Mouse (Mus musculus): Measurements from ENCODE around the gene Urah. TPM values are rescaled to one million over a fixed set of nuclear protein-coding genes. Genes with fewer than 3 reads are reported as not detected.
A peak's percentile ranks its signal among the peaks of the same experiment; 100 is the strongest.

Urah gene
- total and polyA plus RNA-seq, 3 experiments = 1.1 to 2.2 (median 1.4) TPM

- Histone ChIP-seq H3K9ac (ENCODE audit: low read depth, low read length) (no peak overlapping the region), H3K79me2 (replicated peaks; ENCODE audit: control insufficient read depth, insufficient read depth, low read length) (no peaks in the 10 kb centered on the region), H3K4me3 (no peak overlapping the region), H3K4me1 (ENCODE audit: control insufficient read depth, insufficient read depth, low read length) (no peaks in the 10 kb centered on the region), H3K36me3 (ENCODE audit: control insufficient read depth, insufficient read depth, low read length) (no peaks in the 10 kb centered on the region), H3K27me3 (ENCODE audit: control insufficient read depth, insufficient read depth, low read length) (no peaks in the 10 kb centered on the region), H3K27ac (no peak overlapping the region)
- DNase-seq = peak in 1 of 2 experiments; percentile 15
- 86% methylated on average over 12 of the region's 12 CpGs for WGBS
- intact Hi-C loops (cut with DNase I) = no loop called here
- TF ChIP-seq CTCF (IDR thresholded peaks at IDR 0.05) = no peak
- no peak for TF ChIP-seq POLR2A (IDR thresholded peaks at IDR 0.05; ENCODE audit: insufficient read depth, low read depth, low read length)
- no peak for TF ChIP-seq EP300 (IDR thresholded peaks at IDR 0.05; ENCODE audit: insufficient read depth, low read depth, low read length)
Observed at GRCm38 (mm10) chr7:140864761-140865160, 29.9 kb downstream of the Urah start.

- Histone ChIP-seq H3K4me3 (no peak overlapping the region), H3K9ac (ENCODE audit: low read depth, low read length) (no peak overlapping the region), H3K27ac (no peak overlapping the region), H3K79me2 (replicated peaks; ENCODE audit: control insufficient read depth, insufficient read depth, low read length) (no peaks in the 10 kb centered on the region), H3K27me3 (ENCODE audit: control insufficient read depth, insufficient read depth, low read length) (no peaks in the 10 kb centered on the region), H3K36me3 (ENCODE audit: control insufficient read depth, insufficient read depth, low read length) (no peaks in the 10 kb centered on the region), H3K4me1 (ENCODE audit: control insufficient read depth, insufficient read depth, low read length) (no peaks in the 10 kb centered on the region)
- intact Hi-C loops (cut with DNase I) = no loop called here
- no peak for DNase-seq
- WGBS = 79% methylated on average over 4 of the region's 4 CpGs
- no peak for TF ChIP-seq CTCF (IDR thresholded peaks at IDR 0.05)
- TF ChIP-seq POLR2A (IDR thresholded peaks at IDR 0.05; ENCODE audit: insufficient read depth, low read depth, low read length) = no peak
- no peak for TF ChIP-seq EP300 (IDR thresholded peaks at IDR 0.05; ENCODE audit: insufficient read depth, low read depth, low read length)
Observed at GRCm38 (mm10) chr7:140874224-140874623, 39.4 kb downstream of the Urah start.

- H3K9ac ChIP-seq (ENCODE audit: low read depth, low read length) = no peak overlapping the region
Observed at GRCm38 (mm10) chr7:140877364-140877763, 42.5 kb downstream of the Urah start.

GRCm38 (mm10) chr7:140879355-140879754 is 44.5 kb downstream of the Urah start:
- TF ChIP-seq POLR2A (IDR thresholded peaks at IDR 0.05; ENCODE audit: insufficient read depth, low read depth, low read length) (no peak), EP300 (IDR thresholded peaks at IDR 0.05; ENCODE audit: insufficient read depth, low read depth, low read length) (no peak), CTCF (IDR thresholded peaks at IDR 0.05) (no peak)
- H3K79me2 ChIP-seq (replicated peaks; ENCODE audit: control insufficient read depth, insufficient read depth, low read length) = no peaks in the 10 kb centered on the region; the same call in 1 of the 2 replicates
- no peaks in the 10 kb centered on the region for H3K27me3 ChIP-seq (ENCODE audit: control insufficient read depth, insufficient read depth, low read length)
- H3K9ac ChIP-seq (ENCODE audit: low read depth, low read length) = no peak overlapping the region
- no peaks in the 10 kb centered on the region for H3K36me3 ChIP-seq (ENCODE audit: control insufficient read depth, insufficient read depth, low read length)
- DNase-seq = no peak
- peaks cover 2% of the 10 kb centered on the region for H3K4me1 ChIP-seq (ENCODE audit: control insufficient read depth, insufficient read depth, low read length)
- H3K27ac ChIP-seq = no peak overlapping the region
- intact Hi-C loops (cut with DNase I) = no loop called here
- WGBS = 67% methylated on average over 7 of the region's 7 CpGs
- no peak overlapping the region for H3K4me3 ChIP-seq

More at GRCm38 (mm10) chr7:140877364-140877763, 42.5 kb downstream of the Urah start:
- DNase-seq = peak in 1 of 2 experiments; percentile 15
- Histone ChIP-seq H3K4me3 (no peak overlapping the region), H3K27ac (no peak overlapping the region), H3K4me1 (ENCODE audit: control insufficient read depth, insufficient read depth, low read length) (peaks cover 2% of the 10 kb centered on the region; the same call in 1 of the 2 replicates), H3K79me2 (replicated peaks; ENCODE audit: control insufficient read depth, insufficient read depth, low read length) (no peaks in the 10 kb centered on the region), H3K27me3 (ENCODE audit: control insufficient read depth, insufficient read depth, low read length) (no peaks in the 10 kb centered on the region), H3K36me3 (ENCODE audit: control insufficient read depth, insufficient read depth, low read length) (no peaks in the 10 kb centered on the region)
- intact Hi-C loops (cut with DNase I) = no loop called here
- WGBS = 78% methylated on average over 6 of the region's 6 CpGs
- TF ChIP-seq CTCF (IDR thresholded peaks at IDR 0.05) (no peak), EP300 (IDR thresholded peaks at IDR 0.05; ENCODE audit: insufficient read depth, low read depth, low read length) (no peak), POLR2A (IDR thresholded peaks at IDR 0.05; ENCODE audit: insufficient read depth, low read depth, low read length) (no peak)

- Histone ChIP-seq H3K36me3 (ENCODE audit: control insufficient read depth, insufficient read depth, low read length) (no peaks in the 10 kb centered on the region), H3K27me3 (ENCODE audit: control insufficient read depth, insufficient read depth, low read length) (no peaks in the 10 kb centered on the region), H3K4me3 (no peak overlapping the region; the same call in 1 of the 2 replicates), H3K9ac (ENCODE audit: low read depth, low read length) (no peak overlapping the region), H3K27ac (no peak overlapping the region; the same call in 1 of the 2 replicates), H3K4me1 (ENCODE audit: control insufficient read depth, insufficient read depth, low read length) (peaks cover 2% of the 10 kb centered on the region), H3K79me2 (replicated peaks; ENCODE audit: control insufficient read depth, insufficient read depth, low read length) (no peaks in the 10 kb centered on the region; the same call in 1 of the 2 replicates)
- intact Hi-C loops (cut with DNase I) = loop anchor here (5.0 kb wide), 1 partner anchor 33 kb away; the partner anchor contains the start of genes Odf3 and Scgb1c1
- DNase-seq = no peak
- TF ChIP-seq CTCF (IDR thresholded peaks at IDR 0.05) (no peak), EP300 (IDR thresholded peaks at IDR 0.05; ENCODE audit: insufficient read depth, low read depth, low read length) (no peak), POLR2A (IDR thresholded peaks at IDR 0.05; ENCODE audit: insufficient read depth, low read depth, low read length) (no peak)
- WGBS = 65% methylated on average over 3 of the region's 3 CpGs
Observed at GRCm38 (mm10) chr7:140880419-140880818, 45.6 kb downstream of the Urah start.

- Histone ChIP-seq H3K4me3 (peak overlapping the region; percentile 72), H3K27ac (peak overlapping the region; percentile 91), H3K36me3 (ENCODE audit: control insufficient read depth, insufficient read depth, low read length) (no peaks in the 10 kb centered on the region), H3K79me2 (replicated peaks; ENCODE audit: control insufficient read depth, insufficient read depth, low read length) (no peaks in the 10 kb centered on the region; the same call in 1 of the 2 replicates), H3K4me1 (ENCODE audit: control insufficient read depth, insufficient read depth, low read length) (peaks cover 2% of the 10 kb centered on the region), H3K27me3 (ENCODE audit: control insufficient read depth, insufficient read depth, low read length) (no peaks in the 10 kb centered on the region), H3K9ac (ENCODE audit: low read depth, low read length) (0 out of 2 replicates have a peak overlapping the region, but pooled peaks have one; percentile 3)
- 3% methylated on average over 8 of the region's 8 CpGs for WGBS
- TF ChIP-seq CTCF (IDR thresholded peaks at IDR 0.05) (no peak), EP300 (IDR thresholded peaks at IDR 0.05; ENCODE audit: insufficient read depth, low read depth, low read length) (no peak), POLR2A (IDR thresholded peaks at IDR 0.05; ENCODE audit: insufficient read depth, low read depth, low read length) (no peak)
- DNase-seq = no peak
- intact Hi-C loops (cut with DNase I) = loop anchor here (5.0 kb wide), 1 partner anchor 34 kb away; the partner anchor contains the start of genes Odf3 and Scgb1c1
Observed at GRCm38 (mm10) chr7:140880865-140881515, 46.2 kb downstream of the Urah start.
